Mouse (Mus musculus) heart, adult 9 months (tissue): ENCODE results near the gene Psap.

Experiments
- DNase-seq, 2 experiments: peaks; one replicate each; pipeline ENCODE4 v3.0.0; 2022; ENCODE audit warnings: low spot score in 2 of 2

Psap gene

GRCm38 (mm10) chr10:60263351-60263750 lies 14.1 kb upstream of the Psap start:
- DNase-seq: no peak

DNA sequence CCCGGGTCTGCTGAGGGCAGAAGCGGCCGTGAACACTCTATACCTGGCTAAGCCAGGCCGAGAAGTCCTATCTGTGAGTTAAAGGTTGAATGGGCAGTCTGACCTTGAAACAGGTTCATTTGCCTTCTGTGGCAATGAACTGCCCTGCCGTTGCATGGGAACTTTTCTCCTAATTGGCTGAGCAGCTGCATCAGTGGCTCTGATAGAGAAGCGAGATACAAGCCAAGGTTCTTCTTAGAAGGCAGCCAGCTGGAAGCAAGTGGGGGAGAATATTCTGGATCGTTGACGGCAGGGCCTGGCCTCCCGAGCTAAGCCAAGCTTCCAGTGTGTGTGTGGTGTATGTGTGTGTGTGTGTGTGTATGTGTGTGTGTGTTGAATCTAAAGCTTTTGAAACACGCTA lies 12.2 kb upstream of the Psap start:
- DNase-seq: no peak

GRCm38 (mm10) chr10:60266842-60267401 lies 10.5 kb upstream of the Psap start:
- DNase-seq: no peak

DNA sequence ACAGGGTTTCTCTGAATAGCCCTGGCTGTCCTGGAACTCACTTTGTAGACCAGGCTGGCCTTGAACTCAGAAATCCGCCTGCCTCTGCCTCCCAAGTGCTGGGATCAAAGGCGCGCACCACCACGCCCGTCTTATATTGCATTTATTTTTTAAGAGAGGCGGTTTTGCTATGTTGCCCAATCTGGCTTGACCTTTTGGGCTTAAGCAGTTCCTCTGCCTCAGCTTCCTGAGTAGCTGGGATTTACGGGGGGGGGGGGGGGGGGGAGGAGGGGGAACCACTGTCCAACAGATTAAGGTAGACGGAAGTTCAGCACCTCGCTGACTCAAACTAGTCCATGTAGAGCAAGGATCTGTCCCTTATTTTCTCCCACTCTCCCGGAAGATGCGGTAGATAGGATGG lies 8.7 kb upstream of the Psap start:
- no peak for DNase-seq

- no peak for DNase-seq
Measured at GRCm38 (mm10) chr10:60269141-60270064, 8.0 kb upstream of the Psap start.

GRCm38 (mm10) chr10:60271015-60271414 lies 6.4 kb upstream of the Psap start:
- DNase-seq: no peak

DNA sequence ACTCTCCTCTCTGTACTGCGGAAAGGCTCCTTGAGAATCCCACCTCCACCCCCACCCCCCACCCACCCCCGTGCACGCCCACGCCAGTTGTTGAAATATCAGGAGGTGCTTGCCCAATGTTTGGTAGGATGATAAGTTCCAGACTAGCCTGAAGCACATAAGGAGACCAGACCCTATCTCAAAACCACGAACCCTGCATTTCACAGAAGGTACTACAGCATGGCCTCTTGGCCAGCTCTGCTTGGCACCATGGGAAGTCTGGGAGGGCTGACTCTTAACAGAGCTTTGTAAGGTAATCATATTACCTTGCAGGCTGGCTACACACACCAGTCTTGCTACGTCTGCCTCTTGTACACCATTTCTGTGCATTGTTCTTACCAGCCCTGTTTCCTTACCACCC lies 5.2 kb upstream of the Psap start:
- no peak for DNase-seq

DNA sequence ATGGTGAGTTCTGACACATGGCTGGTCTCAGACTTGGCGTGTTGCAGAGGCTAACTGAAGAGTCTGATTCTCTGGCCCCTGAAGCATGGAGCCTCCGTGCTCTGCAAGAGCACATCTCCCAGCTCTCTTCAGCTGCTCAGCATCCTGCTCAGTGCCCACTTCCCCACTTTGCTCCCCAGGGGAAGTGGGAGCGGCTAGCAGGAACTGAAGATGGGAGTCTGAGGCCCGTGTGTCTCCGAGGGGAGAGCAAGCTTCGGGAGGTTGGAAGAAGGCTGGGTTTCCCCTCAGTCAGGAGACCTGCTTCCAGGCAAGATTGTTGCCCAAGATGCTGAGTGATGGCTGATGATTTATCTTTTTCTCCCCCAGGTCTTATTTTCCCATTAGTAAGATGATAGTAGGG lies 4.0 kb upstream of the Psap start:
- no peak for DNase-seq

DNA sequence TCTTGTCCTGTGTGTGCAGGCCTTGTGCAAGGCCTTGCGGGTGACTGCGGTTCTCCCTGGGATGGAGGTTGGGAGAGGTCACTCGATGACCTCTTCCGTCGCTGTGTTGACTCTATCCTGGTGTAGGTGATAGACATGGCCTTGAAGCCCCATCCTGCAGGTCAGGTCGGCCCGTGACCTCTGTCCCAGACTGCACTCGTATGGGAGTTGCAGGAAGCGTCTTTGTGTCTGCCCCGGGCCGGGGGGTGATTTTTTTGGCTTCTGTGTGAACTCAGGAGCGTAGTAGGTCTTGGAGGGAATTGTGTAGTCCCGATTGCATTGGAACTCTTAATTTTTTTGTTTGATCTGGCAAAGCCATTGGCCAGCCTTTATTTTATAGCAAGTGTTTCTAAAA lies 576 bp downstream of the Psap start:
- peak in 1 of 2 experiments; percentile 54 for DNase-seq

DNA sequence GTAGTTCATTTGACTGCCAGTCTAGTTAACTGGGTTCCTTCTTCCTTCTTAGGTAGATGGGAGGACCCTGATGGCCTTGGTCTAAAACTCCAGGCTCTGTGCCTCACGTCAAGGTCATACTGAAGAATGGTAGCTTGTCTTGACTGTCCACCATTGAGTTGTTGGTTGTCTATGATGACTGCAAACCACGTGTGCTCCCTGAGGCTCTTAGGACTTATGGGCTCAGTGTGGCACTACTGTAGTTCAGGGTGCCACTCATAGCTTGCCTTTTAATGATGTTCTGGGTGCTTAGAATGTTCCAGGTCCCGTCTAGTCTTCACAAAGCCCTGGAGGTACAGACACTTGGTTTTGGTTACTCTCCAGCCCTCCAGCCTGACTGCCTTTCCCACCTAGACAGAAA lies 1.4 kb downstream of the Psap start:
- DNase-seq: no peak

DNA sequence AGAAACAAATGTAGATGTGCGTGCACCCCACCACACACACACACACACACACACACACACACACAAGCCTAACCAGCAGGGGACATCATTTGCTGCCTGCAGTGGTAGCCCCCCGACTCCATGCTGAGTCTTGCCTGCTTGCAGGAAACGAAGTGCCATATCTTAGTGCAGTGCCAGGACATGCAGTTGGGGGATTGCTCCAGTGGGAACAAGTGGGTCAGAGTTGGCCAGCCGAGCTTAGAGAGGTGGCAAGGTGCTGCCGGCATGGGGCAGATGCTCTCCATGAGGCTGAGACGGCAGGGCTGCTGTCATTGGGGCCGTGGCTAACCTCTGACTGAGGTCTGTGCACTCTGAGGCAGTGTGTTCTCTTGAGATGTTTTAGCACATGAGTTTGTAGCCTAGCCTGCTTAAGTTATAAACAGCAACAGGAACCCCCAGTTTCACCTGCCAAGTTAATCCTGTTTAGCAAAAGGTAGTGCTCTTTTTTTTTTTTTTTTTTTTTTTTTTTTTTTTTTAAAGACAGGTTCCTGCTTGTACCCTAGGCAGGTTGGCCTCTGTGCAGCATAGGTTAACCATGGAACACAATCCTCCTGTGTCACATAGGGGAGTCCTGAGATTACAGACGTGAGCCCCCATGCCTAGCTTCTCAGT lies 2.0 kb downstream of the Psap start:
- DNase-seq: no peak

- DNase-seq: peak; percentile 66 to 68
Measured at GRCm38 (mm10) chr10:60279941-60280301, 2.5 kb downstream of the Psap start.

GRCm38 (mm10) chr10:60280353-60280752 lies 2.9 kb downstream of the Psap start:
- DNase-seq: no peak

GRCm38 (mm10) chr10:60281571-60282050 lies 4.2 kb downstream of the Psap start:
- no peak for DNase-seq

- peak; percentile 67 to 83 for DNase-seq
Measured at GRCm38 (mm10) chr10:60282116-60283014, 4.9 kb downstream of the Psap start.

DNA sequence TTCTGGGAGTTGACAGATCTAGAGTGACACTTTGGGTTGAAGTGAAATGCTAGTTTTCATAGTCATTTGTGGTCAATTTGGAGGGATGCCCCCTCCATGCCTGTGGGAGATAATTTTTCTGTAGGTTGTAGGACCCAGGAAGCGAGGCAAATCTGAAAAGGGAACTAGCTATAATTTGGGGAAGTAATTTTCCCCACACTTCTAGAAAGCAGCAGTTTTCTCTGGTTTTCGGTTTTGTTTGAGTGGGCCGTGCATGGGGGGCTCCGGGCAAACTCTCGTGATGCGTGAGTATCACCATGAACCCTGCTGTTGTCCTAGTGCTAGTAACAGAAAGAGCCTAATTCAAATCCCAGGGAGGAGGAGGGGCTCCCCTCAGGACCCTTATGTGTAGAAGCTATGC lies 6.8 kb downstream of the Psap start:
- no peak for DNase-seq

- DNase-seq: no peak
Measured at GRCm38 (mm10) chr10:60284676-60285111, 7.3 kb downstream of the Psap start.

DNA sequence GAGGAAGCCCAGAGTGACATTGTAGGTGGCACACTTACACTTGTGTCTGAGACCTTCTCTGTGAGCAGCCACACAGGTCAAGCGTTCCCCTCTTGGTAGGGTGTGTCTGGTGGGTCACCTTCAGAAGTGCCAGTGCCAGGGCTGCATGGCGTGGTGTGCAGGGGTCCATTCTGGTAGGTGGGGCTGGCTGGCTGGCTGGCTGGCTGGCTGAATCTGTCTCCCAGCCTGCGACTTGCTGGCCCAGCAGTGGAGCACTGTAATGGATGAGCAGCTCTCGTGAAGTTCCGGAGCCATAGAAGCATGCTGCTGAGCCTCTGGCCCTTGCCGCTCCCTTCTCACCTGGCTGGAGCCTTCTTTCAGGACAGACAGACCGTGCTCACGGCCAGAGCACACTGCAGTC lies 7.8 kb downstream of the Psap start:
- no peak for DNase-seq

- peak in 1 of 2 experiments; percentile 58 for DNase-seq
Measured at GRCm38 (mm10) chr10:60285676-60286372, 8.4 kb downstream of the Psap start.

DNA sequence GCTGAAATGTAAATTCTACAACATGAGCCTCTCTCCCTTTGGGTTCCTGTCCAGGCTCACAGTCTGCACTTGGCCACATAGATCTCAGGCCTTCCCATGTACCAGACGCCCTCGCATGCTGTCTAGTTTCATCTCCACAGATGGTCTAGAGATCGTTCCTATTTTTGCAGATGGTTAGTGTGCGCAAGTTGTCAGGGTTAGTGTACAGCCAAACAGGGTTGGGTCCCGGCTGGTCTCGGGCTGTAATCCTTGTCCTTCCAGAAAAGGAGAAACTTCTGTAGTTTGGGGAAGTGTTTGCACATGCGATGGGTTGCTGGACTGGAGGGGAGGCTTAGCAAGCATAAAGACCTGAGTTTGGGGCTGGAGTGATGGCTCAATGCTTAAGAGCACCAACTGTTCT lies 9.1 kb downstream of the Psap start:
- peak in 1 of 2 experiments; percentile 62 for DNase-seq

GRCm38 (mm10) chr10:60287161-60287560 lies 9.7 kb downstream of the Psap start:
- no peak for DNase-seq
